Mouse (Mus musculus): ENCODE results near the gene Usp11. TPM values are rescaled to one million over a fixed set of nuclear protein-coding genes. Genes with fewer than 3 reads are reported as not detected.
"Not testable (repeated sequence)": the region's sequence is repeated elsewhere in the genome, so short reads cannot be mapped to it uniquely, and the experiment has no call there.

Gene Usp11
- polyA plus RNA-seq, 1 experiment: 2.2 TPM

DNA sequence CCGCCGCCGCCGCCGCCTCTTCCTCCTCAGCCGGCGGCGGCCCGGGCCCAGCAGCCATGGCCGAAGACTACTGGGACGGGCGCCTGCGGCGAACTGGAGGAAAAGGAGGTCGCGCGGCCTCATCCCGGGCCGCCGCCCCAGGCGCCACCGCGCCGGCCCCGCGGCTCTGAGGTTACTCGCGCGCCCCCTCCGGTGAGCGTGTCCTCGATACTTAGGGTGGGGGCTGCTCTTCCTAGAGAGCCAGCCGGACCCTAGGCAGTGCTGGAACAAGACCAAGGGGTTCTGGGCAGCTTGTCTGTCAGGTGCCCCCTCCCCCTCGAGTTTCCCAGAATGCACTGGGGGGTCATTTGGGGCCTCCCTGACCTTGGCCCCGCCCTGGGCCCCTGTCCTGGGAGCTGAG is 15.1 kb upstream of the Usp11 start:
- Histone ChIP-seq H3K27me3 (replicated peaks) (no peaks in the 10 kb centered on the region), H3K4me3 (replicated peaks) (peak overlapping the region; percentile 94)

DNA sequence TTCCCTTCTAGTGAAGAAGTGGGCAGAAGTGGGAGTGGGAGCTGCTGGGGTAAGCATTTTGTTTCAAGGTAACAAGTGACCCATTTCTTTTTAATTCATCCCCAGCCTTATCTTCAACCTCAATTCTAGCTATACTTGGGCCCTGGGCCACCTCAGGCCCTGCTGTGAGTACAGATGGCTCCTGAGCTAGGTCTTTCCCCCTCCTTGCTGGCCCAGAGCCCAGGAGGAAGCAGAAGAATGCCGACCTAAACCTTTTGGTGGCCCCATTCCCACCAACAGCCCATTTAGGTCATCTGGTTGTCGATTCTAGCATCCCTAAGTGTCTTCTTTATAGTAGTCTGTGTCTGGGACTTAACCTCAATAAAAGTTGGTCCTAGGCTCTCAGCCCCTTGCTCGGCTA is 12.1 kb upstream of the Usp11 start:
- Histone ChIP-seq H3K27me3 (replicated peaks) (no peaks in the 10 kb centered on the region), H3K4me3 (replicated peaks) (no peak overlapping the region), H3K4me1 (peaks cover 31% of the 10 kb centered on the region), H3K36me3 (replicated peaks; ENCODE audit: low read length) (peaks cover 62% of the 10 kb centered on the region), H3K9me3 (peaks cover 10% of the 10 kb centered on the region)
- TF ChIP-seq GATA1 (IDR thresholded peaks at IDR 0.05; ENCODE audit: borderline replicate concordance, low read length): no peak
- TF ChIP-seq FLI1 (IDR thresholded peaks at IDR 0.05; ENCODE audit: low read length): no peak

More for the DNA sequence above, 15.1 kb upstream of the Usp11 start:
- TF ChIP-seq FLI1 (IDR thresholded peaks at IDR 0.05; ENCODE audit: low read length) (no peak), GATA1 (IDR thresholded peaks at IDR 0.05; ENCODE audit: borderline replicate concordance, low read length) (no peak)
- peaks cover 46% of the 10 kb centered on the region for H3K4me1 ChIP-seq
- peaks cover 10% of the 10 kb centered on the region for H3K9me3 ChIP-seq
- H3K36me3 ChIP-seq (replicated peaks; ENCODE audit: low read length): peaks cover 42% of the 10 kb centered on the region

DNA sequence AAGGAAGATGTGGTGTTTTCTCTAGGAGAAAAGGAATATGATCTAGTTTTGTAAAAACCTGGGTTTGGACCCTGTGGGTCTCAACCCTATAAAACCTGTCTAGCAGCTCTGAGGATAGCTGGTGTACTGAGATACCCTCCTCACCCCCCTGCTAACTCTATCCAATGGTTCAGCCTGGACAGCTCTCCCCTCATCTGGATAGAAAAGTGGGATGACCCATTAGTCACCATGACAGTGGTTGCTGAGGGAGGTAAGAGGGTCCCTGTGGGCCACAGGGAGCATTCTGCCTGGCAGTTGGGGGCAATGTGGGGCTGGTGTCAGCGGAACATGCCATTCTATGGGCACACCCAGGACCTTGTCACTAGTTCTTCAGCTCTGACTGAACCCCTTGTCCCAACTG is 11.1 kb upstream of the Usp11 start:
- no peaks in the 10 kb centered on the region for H3K27me3 ChIP-seq (replicated peaks)
- H3K36me3 ChIP-seq (replicated peaks; ENCODE audit: low read length): peaks cover 73% of the 10 kb centered on the region
- TF ChIP-seq GATA1 (IDR thresholded peaks at IDR 0.05; ENCODE audit: borderline replicate concordance, low read length): no peak
- no peak for TF ChIP-seq FLI1 (IDR thresholded peaks at IDR 0.05; ENCODE audit: low read length)
- H3K9me3 ChIP-seq: peaks cover 10% of the 10 kb centered on the region
- peaks cover 30% of the 10 kb centered on the region for H3K4me1 ChIP-seq
- no peak overlapping the region for H3K4me3 ChIP-seq (replicated peaks)

DNA sequence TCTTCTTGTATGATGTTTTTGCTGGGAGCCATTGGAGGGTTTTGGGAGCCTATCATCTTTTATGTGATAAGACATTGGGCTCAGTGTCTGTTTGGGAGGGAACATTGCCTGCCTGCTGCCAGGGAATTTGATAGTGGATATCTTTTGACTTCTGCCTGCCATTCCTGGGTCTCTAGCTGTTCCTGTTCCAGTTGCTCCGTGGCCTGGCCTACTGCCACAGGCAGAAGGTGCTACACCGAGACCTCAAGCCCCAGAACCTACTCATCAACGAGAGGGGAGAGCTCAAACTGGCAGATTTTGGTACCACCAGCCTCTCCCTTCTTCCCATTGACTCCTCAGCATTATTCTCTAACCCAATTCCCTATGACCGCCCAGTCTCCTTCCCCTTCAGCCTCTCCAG is 7.9 kb upstream of the Usp11 start:
- H3K36me3 ChIP-seq (replicated peaks; ENCODE audit: low read length): peaks cover 92% of the 10 kb centered on the region
- no peak overlapping the region for H3K4me3 ChIP-seq (replicated peaks)
- no peaks in the 10 kb centered on the region for H3K9me3 ChIP-seq
- H3K27me3 ChIP-seq (replicated peaks): no peaks in the 10 kb centered on the region
- no peak for TF ChIP-seq GATA1 (IDR thresholded peaks at IDR 0.05; ENCODE audit: borderline replicate concordance, low read length)
- TF ChIP-seq FLI1 (IDR thresholded peaks at IDR 0.05; ENCODE audit: low read length): no peak
- peaks cover 17% of the 10 kb centered on the region for H3K4me1 ChIP-seq

DNA sequence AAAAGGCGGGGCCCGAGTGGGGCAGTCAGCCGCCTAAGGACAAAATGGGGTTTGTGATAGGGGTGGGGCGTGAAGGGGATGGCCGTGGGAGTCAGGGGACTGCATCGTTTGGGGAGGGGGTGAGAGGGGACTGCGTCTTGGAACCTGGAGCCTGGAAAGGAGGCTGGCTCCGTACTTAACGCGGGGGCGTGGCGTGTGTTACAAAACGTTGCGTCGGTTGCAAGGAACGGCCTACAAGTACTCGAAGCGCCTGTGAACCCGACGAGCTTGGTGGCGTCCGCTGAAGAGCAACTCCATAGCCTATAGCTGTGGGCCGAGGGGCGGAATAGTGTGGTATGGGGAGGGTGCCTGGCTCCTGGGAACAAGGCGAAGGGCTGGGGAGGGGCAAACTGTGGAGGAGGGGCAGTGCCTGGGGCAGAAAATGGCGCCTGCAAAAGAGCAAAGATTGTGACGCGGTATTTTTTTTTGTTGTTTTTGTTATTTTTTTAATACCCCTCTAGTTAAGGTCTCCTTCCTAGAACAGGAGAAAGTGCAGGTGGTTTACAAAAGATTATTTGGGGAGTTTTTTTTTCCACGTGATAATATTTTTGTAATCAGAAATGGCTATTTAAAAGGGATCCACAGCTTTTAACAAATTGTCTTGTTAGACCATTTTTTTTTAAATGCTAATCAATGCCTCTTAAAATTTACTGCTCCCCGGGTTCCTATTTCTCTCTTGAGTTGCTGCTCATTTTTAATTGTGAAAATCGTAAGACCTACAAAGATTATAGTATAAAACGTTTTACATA is 783 bp downstream of the Usp11 start:
- Histone ChIP-seq H3K4me1 (peaks cover 13% of the 10 kb centered on the region; the same call in 1 of the 2 replicates), H3K27me3 (replicated peaks) (no peaks in the 10 kb centered on the region), H3K4me3 (replicated peaks) (peak overlapping the region; percentile 93), H3K36me3 (replicated peaks; ENCODE audit: low read length) (peaks cover 9% of the 10 kb centered on the region), H3K9me3 (no peaks in the 10 kb centered on the region)
- no peak for TF ChIP-seq GATA1 (IDR thresholded peaks at IDR 0.05; ENCODE audit: borderline replicate concordance, low read length)
- TF ChIP-seq FLI1 (IDR thresholded peaks at IDR 0.05; ENCODE audit: low read length): no peak

DNA sequence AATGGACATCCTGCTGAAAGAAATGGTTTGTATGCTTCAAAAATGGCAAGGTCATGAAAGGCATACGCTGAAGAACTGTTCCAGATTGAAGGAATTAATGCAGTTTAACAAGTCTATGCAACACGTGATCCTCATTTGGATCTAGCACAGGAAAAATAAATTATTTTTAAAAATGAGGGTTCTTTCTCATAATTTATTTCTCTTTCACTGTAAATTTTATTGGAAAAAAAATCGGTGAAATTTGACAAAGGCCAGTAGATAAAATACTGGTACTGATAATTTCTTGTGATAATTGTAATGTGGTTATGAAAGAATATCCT is 1.3 kb downstream of the Usp11 start:
- peak overlapping the region; percentile 93 for H3K4me3 ChIP-seq (replicated peaks)
- peaks cover 5% of the 10 kb centered on the region for H3K36me3 ChIP-seq (replicated peaks; ENCODE audit: low read length)
- no peak for TF ChIP-seq GATA1 (IDR thresholded peaks at IDR 0.05; ENCODE audit: borderline replicate concordance, low read length)
- no peak for TF ChIP-seq FLI1 (IDR thresholded peaks at IDR 0.05; ENCODE audit: low read length)
- peaks cover 13% of the 10 kb centered on the region; the same call in 1 of the 2 replicates for H3K4me1 ChIP-seq
- no peaks in the 10 kb centered on the region for H3K9me3 ChIP-seq
- H3K27me3 ChIP-seq (replicated peaks): no peaks in the 10 kb centered on the region

DNA sequence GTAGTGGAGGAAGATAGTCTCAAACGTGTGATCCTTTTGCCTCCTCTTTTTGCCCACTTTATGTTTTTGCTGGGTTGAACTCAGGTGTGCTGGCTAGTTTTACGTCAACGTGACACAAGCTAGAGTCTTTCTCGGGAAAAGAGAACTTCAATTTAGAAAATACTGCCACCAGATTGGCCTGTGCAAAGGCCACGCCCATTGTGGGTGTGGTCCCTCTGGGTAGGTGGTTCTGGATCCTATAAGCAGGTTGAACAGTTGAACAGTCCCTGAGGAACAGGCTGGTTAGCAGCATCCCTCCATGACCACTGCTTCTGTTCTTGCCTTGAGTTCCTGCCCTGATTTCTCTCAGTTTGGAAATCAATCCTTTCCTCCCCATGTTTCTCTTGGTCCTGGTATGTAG is 25.0 kb downstream of the Usp11 start:
- H3K4me1 ChIP-seq: no peaks in the 10 kb centered on the region
- H3K27me3 ChIP-seq (replicated peaks): no peaks in the 10 kb centered on the region
- TF ChIP-seq FLI1 (IDR thresholded peaks at IDR 0.05; ENCODE audit: low read length) (no peak), GATA1 (IDR thresholded peaks at IDR 0.05; ENCODE audit: borderline replicate concordance, low read length) (no peak)
- H3K36me3 ChIP-seq (replicated peaks; ENCODE audit: low read length): no peaks in the 10 kb centered on the region
- no peak overlapping the region for H3K4me3 ChIP-seq (replicated peaks)
- H3K9me3 ChIP-seq: no peaks in the 10 kb centered on the region

DNA sequence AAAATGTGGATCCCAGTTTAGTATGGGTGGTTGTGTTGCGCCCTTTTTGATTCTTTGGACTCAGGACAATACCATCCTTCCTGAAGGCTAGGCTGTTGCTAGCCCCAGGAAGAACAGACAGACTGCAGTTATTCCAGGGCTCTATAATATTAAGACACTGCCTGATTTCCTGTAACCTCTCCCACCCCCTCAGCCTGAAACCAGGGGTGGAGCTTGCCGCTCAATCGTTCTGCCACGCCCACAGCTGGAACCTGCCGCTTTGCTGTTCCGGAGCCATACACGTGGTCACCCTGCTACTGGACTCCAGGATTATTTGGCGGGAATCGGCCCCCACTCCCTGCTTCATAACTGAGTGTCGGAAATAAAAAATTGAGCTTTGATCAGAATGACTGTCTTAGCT is 26.3 kb downstream of the Usp11 start:
- H3K4me1 ChIP-seq; H3K36me3 ChIP-seq (replicated peaks; ENCODE audit: low read length); H3K27me3 ChIP-seq (replicated peaks); H3K9me3 ChIP-seq; H3K4me3 ChIP-seq (replicated peaks): not testable (repeated sequence)

DNA sequence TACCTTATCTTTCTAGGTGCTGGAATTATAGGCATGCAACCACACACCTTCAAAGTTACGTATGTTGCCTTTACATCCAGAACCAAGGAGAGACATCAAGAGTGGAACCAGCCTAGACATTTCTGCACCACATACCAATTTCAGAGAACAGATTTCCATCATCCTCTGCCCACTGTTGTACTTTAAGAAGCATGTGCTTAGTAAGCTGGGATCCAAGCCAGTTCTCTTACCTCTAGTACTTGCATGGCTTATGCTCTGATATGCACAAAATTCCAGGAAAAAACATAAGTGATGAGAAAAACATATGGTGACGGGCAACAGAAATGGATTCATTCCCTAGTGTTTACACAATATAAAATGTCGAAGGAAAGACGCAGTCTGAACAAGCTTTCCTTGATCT is 32.8 kb downstream of the Usp11 start:
- Histone ChIP-seq H3K4me3 (replicated peaks) (no peak overlapping the region), H3K4me1 (no peaks in the 10 kb centered on the region), H3K27me3 (replicated peaks) (peaks cover 4% of the 10 kb centered on the region), H3K9me3 (no peaks in the 10 kb centered on the region), H3K36me3 (replicated peaks; ENCODE audit: low read length) (no peaks in the 10 kb centered on the region)
- TF ChIP-seq GATA1 (IDR thresholded peaks at IDR 0.05; ENCODE audit: borderline replicate concordance, low read length) (no peak), FLI1 (IDR thresholded peaks at IDR 0.05; ENCODE audit: low read length) (no peak)

DNA sequence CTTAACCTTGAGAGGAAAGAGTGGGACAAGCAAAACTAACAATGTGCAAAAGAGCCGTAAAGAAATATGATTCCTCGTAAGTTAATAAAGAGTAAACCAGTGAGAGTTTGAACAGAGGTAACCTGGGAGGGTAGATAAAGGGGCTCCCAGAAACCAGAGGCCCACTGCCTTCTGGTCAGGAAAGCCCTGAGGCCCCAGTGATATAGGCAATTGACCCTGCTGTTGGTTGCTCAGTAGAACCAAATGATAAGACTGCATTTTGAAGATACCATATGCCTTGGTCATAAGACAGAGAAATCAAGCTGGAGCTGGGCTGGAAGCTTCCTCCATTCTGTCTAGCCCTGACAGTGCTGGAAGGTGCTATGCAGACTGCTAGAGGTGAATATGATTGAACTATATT is 45.1 kb downstream of the Usp11 start:
- Histone ChIP-seq H3K4me3 (replicated peaks) (no peak overlapping the region), H3K27me3 (replicated peaks) (peaks cover 11% of the 10 kb centered on the region), H3K9me3 (no peaks in the 10 kb centered on the region), H3K36me3 (replicated peaks; ENCODE audit: low read length) (no peaks in the 10 kb centered on the region), H3K4me1 (no peaks in the 10 kb centered on the region)
- TF ChIP-seq GATA1 (IDR thresholded peaks at IDR 0.05; ENCODE audit: borderline replicate concordance, low read length) (no peak), FLI1 (IDR thresholded peaks at IDR 0.05; ENCODE audit: low read length) (no peak)

DNA sequence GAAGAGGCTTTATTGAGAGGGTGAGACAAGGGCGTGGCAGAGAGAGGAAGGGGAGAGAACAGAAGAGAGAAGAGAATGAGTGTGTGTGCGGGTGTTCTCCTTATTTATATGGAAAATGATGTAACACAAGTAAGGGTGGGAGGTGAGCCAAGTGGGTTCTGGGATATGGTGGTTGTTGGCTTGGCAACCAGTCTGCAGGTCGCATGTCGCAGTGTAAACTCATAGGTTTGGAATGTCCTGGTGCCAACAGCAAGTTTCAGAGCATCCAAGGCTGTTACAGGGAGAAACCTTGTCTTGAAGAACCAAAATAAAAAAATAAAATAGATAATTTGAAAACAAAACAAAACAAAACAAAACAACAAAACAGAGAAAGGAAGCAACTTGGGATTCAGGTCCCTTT is 57.5 kb downstream of the Usp11 start:
- H3K4me1 ChIP-seq: no peaks in the 10 kb centered on the region
- TF ChIP-seq GATA1 (IDR thresholded peaks at IDR 0.05; ENCODE audit: borderline replicate concordance, low read length) (no peak), FLI1 (IDR thresholded peaks at IDR 0.05; ENCODE audit: low read length) (no peak)
- no peaks in the 10 kb centered on the region for H3K9me3 ChIP-seq

More for the DNA sequence above, 57.5 kb downstream of the Usp11 start:
- Histone ChIP-seq H3K4me3 (replicated peaks) (no peak overlapping the region), H3K27me3 (replicated peaks) (no peaks in the 10 kb centered on the region), H3K36me3 (replicated peaks; ENCODE audit: low read length) (no peaks in the 10 kb centered on the region)

Other genes with a start within 250 kb of the Usp11 start
- not detected in 2 replicates for gene Rgn, start 154.1 kb upstream of the Usp11 start, polyA plus RNA-seq (2012; ENCODE audit: insufficient read depth, low replicate concordance)
- gene Rbm10, start 86.4 kb upstream of the Usp11 start, polyA plus RNA-seq (2012; ENCODE audit: insufficient read depth, low replicate concordance): 27.9 and 40.8 TPM in 2 replicates
- gene Ndufb11, start 86.3 kb upstream of the Usp11 start, polyA plus RNA-seq (2012; ENCODE audit: insufficient read depth, low replicate concordance): 96.9 and 607 TPM in 2 replicates
- gene Uba1, start 45.6 kb upstream of the Usp11 start, polyA plus RNA-seq (2012; ENCODE audit: insufficient read depth, low replicate concordance): 135 and 202 TPM in 2 replicates
- 64.1 and 119 TPM in 2 replicates for gene Cdk16, start 16.0 kb upstream of the Usp11 start, polyA plus RNA-seq (2012; ENCODE audit: insufficient read depth, low replicate concordance)
- gene Araf, start 93.9 kb downstream of the Usp11 start, polyA plus RNA-seq (2012; ENCODE audit: insufficient read depth, low replicate concordance): 9.4 and 43.5 TPM in 2 replicates
- not detected in 2 replicates for gene Timp1, start 166.3 kb downstream of the Usp11 start, polyA plus RNA-seq (2012; ENCODE audit: insufficient read depth, low replicate concordance)
- 1.8 and 4.0 TPM in 2 replicates for gene Syn1, start 217.1 kb downstream of the Usp11 start, polyA plus RNA-seq (2012; ENCODE audit: insufficient read depth, low replicate concordance)
- gene Cfp, start 227.6 kb downstream of the Usp11 start, polyA plus RNA-seq (2012; ENCODE audit: insufficient read depth, low replicate concordance): 28.5 and 153 TPM in 2 replicates
- gene Elk1, start 246.7 kb downstream of the Usp11 start, polyA plus RNA-seq (2012; ENCODE audit: insufficient read depth, low replicate concordance): 13.9 and 31.4 TPM in 2 replicates